Mouse (Mus musculus) intestine, postnatal 0 days (tissue): ENCODE results near the gene Fermt2. TPM values are rescaled to one million over a fixed set of nuclear protein-coding genes. Genes with fewer than 3 reads are reported as not detected.

Experiments
- ATAC-seq: fragments of 200-750 bp; cut with Nextera tagmentation; 2 replicates; pipeline ENCODE4 v1.8.0; 2017; ENCODE audit warnings: mild to moderate bottlenecking, moderate TSS enrichment, moderate library complexity
- H3K27ac ChIP-seq: fragments of 300-500 bp; sonication (generic); 2 replicates; pipeline ENCODE4 v1.5.1; 2014; ENCODE audit warnings: mild to moderate bottlenecking, low read depth, low read length, moderate library complexity
- H3K27me3 ChIP-seq: fragments of 300-500 bp; sonication (generic); replicated peaks from 2 replicates; pipeline ENCODE4 v1.6.1; 2014; ENCODE audit warnings: low read length, mixed read lengths; ENCODE audit not compliant: control insufficient read depth, insufficient read depth
- H3K36me3 ChIP-seq: fragments of 300-500 bp; sonication (generic); 2 replicates; pipeline ENCODE4 v1.6.1; 2014; ENCODE audit warnings: mild to moderate bottlenecking, moderate library complexity; ENCODE audit not compliant: control insufficient read depth, insufficient read depth
- H3K4me1 ChIP-seq: fragments of 300-500 bp; sonication (generic); replicated peaks from 2 replicates; pipeline ENCODE4 v1.6.1; 2014; ENCODE audit warnings: antibody characterized with exemption, low read length, mixed read lengths; ENCODE audit not compliant: control insufficient read depth, insufficient read depth
- H3K4me2 ChIP-seq: fragments of 300-500 bp; sonication (generic); replicated peaks from 2 replicates; pipeline ENCODE4 v1.6.1; 2014; ENCODE audit warnings: low read depth, mild to moderate bottlenecking, moderate library complexity
- H3K4me3 ChIP-seq: fragments of 300-500 bp; sonication (generic); 2 replicates; pipeline ENCODE4 v1.5.1; 2014; ENCODE audit warnings: low read depth, low read length
- H3K9ac ChIP-seq: fragments of 300-500 bp; sonication (generic); 2 replicates; pipeline ENCODE4 v1.6.1; 2014; ENCODE audit warnings: mild to moderate bottlenecking, low read depth, low read length
- H3K9me3 ChIP-seq: fragments of 300-500 bp; sonication (generic); 2 replicates; pipeline ENCODE4 v1.6.1; 2016; ENCODE audit warnings: mixed run types; ENCODE audit not compliant: control insufficient read depth
- CTCF ChIP-seq: sonication (generic); IDR thresholded peaks from 2 replicates; pipeline ENCODE4 v1.5.1; 2016; ENCODE audit warnings: low read depth, mild to moderate bottlenecking, control low read depth, antibody characterized with exemption, moderate library complexity
- WGBS: fragments of 180-500 bp; shearing (Covaris S2); extraction: QIAGEN DNeasy Blood & Tissue Kit; methylation state at CpG from one replicate; pipeline ENCODE4 v1.1.7; 2014; 5-methylcytosine and 5-hydroxymethylcytosine counted together
- polyA plus RNA-seq: library from polyadenylated mRNA; unstranded; fragments of >200 nt; fragmentation: Nextera tagmentation; extraction: Ambion mirVana; gene quantifications from 2 replicates; pipeline ENCODE4 v1.2.1, GENCODE M21; 2015

The Fermt2 gene
- 138 and 147 TPM in 2 replicates for polyA plus RNA-seq

GRCm38 (mm10) chr14:45529411-45530363 lies at the start of gene Fermt2:
TSS of gene Fermt2 (minus strand) at chr14:45530118.
- Histone ChIP-seq H3K27me3 (0 out of 2 replicates have a peak, but pooled peaks cover 5% of the 10 kb centered on the region), H3K36me3 (no peaks in the 10 kb centered on the region; the same call in 1 of the 2 replicates), H3K9me3 (no peaks in the 10 kb centered on the region), H3K9ac (peak within 1 kb of the TSS; percentile 87), H3K27ac (peak within 1 kb of the TSS; percentile 94), H3K4me1 (no peaks in the 10 kb centered on the region), H3K4me3 (peak within 1 kb of the TSS; percentile 75), H3K4me2 (peak within 1 kb of the TSS; percentile 84)
- peak; percentile 83 for ATAC-seq
- WGBS, result 1% methylated on average over 88 of the region's 126 CpGs
- no peak for TF ChIP-seq CTCF

GRCm38 (mm10) chr14:45566066-45566937 lies 36.4 kb upstream of the Fermt2 start:
- Histone ChIP-seq H3K4me3 (peak overlapping the region; percentile 33), H3K27me3 (no peaks in the 10 kb centered on the region), H3K4me1 (no peaks in the 10 kb centered on the region), H3K9ac (no peak overlapping the region), H3K27ac (no peak overlapping the region), H3K9me3 (no peaks in the 10 kb centered on the region), H3K4me2 (peak overlapping the region; percentile 69), H3K36me3 (no peaks in the 10 kb centered on the region)
- 23% methylated on average over 29 of the region's 33 CpGs for WGBS
- peak; percentile 81 for TF ChIP-seq CTCF
- ATAC-seq, result peak; percentile 47; the same call in 1 of the 2 replicates

DNA sequence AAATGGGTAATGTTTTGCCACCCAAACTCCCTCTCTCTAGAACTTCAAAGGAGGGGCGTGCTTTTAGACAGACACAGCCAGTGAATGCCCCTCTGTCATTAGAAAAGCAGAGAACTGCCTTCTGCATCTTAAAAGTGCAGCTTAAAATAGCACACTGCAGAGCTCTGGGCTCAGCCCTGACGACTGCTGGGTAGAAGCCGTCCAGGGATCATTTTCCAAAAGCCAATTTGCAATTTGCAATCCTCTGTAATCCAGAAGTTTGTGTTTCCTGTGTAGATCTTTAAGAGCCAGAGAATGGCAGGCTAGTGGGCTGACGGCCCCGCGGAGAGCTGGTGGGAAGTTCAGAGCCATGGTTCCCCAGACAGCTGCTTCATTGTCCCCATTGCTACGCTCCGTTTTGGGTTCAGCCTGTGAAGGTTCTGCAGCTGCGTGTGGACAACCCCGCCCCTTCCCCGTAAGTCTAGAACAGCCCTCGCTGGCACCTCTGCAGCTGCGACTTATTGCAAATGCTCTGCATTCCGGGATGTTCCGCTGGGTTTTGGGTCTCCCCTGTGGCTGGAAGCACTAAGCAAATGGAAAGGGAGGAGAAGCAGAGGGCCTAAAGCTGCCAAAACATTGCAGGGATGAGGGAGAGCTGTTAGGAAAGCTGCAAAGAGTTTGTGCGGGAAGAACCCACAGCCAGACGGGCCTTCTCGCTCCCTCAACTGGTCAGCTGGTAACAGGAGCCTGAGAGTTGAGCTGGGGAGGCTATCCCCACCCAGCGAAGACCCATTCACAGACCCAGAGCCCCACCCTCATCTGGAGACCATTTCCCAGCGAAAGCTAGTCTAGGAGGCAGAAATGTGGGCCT lies 35.5 kb upstream of the Fermt2 start:
- Histone ChIP-seq H3K9ac (no peak overlapping the region), H3K4me1 (no peaks in the 10 kb centered on the region), H3K4me3 (peak overlapping the region; percentile 4; the same call in 1 of the 2 replicates), H3K27ac (no peak overlapping the region), H3K9me3 (no peaks in the 10 kb centered on the region), H3K4me2 (peak overlapping the region; percentile 69), H3K36me3 (no peaks in the 10 kb centered on the region), H3K27me3 (no peaks in the 10 kb centered on the region)
- WGBS, result 15% methylated on average over 20 of the region's 20 CpGs
- TF ChIP-seq CTCF, result no peak
- 0 out of 2 replicates have a peak, but pooled peaks have one; percentile 19 for ATAC-seq

GRCm38 (mm10) chr14:45563577-45563976 lies 33.7 kb upstream of the Fermt2 start:
- no peak overlapping the region for H3K4me2 ChIP-seq
- ATAC-seq, result no peak
- H3K4me3 ChIP-seq, result no peak overlapping the region
- no peak for TF ChIP-seq CTCF
- no peak overlapping the region for H3K9ac ChIP-seq
- no peak overlapping the region for H3K27ac ChIP-seq
- no peaks in the 10 kb centered on the region for H3K4me1 ChIP-seq
- no peaks in the 10 kb centered on the region for H3K27me3 ChIP-seq
- H3K9me3 ChIP-seq, result no peaks in the 10 kb centered on the region
- H3K36me3 ChIP-seq, result no peaks in the 10 kb centered on the region
- 93% methylated on average over 1 of the region's 1 CpGs for WGBS

DNA sequence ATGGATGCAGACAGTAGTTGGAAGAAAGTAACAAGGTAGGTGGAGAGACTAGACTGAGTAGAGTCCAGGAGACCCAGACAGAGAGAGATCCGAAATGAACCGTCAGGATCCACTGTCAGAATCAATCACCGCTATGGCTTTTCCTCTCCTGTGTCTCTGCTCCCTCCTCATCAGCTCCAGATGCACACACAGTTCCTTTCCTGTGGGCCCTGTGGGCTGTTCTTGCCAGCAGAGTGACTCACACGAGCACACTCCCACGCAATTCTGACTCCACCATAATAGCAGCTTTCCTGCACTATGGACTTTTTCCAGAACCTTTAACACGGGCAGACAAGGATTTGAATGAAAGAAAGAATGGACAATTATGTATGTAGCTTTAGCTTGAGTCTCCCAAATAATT lies 31.8 kb upstream of the Fermt2 start:
- no peak overlapping the region for H3K9ac ChIP-seq
- no peak overlapping the region for H3K4me2 ChIP-seq
- no peak overlapping the region for H3K4me3 ChIP-seq
- no peak for ATAC-seq
- no peaks in the 10 kb centered on the region for H3K4me1 ChIP-seq
- 72% methylated on average over 6 of the region's 6 CpGs for WGBS
- H3K27ac ChIP-seq, result no peak overlapping the region
- H3K36me3 ChIP-seq, result no peaks in the 10 kb centered on the region
- no peak for TF ChIP-seq CTCF
- H3K9me3 ChIP-seq, result no peaks in the 10 kb centered on the region
- H3K27me3 ChIP-seq, result no peaks in the 10 kb centered on the region
